Mouse (Mus musculus) myocyte (in vitro differentiated cells): Measurements from ENCODE around the gene Pf4.

Experiments
- CEBPB ChIP-seq: IDR thresholded peaks from 2 replicates; pipeline ENCODE4 v1.6.1; 2011; ENCODE audit warnings: mild to moderate bottlenecking, moderate library complexity; ENCODE audit not compliant: poor library complexity, insufficient read depth, severe bottlenecking
- E2F4 ChIP-seq: IDR thresholded peaks from one replicate; pipeline ENCODE4 v1.6.1; 2011; ENCODE audit warnings: mild to moderate bottlenecking, control low read depth, moderate library complexity; ENCODE audit not compliant: insufficient read depth
- MAX ChIP-seq: IDR thresholded peaks from one replicate; pipeline ENCODE4 v1.6.1; 2011; ENCODE audit warnings: low read depth, mild to moderate bottlenecking, control low read depth
- MYOD1 ChIP-seq, 3 experiments: IDR thresholded peaks; one replicate each; pipeline ENCODE4 v1.6.1; 2011; ENCODE audit warnings: control low read depth in 2 of 3, low read depth in 2 of 3, mild to moderate bottlenecking in 2 of 3, moderate library complexity in 1 of 3; ENCODE audit not compliant: insufficient read length in 2 of 3, control insufficient read depth in 1 of 3
- MYOG ChIP-seq, 3 experiments: IDR thresholded peaks; one replicate each; pipeline ENCODE4 v1.6.1; 2011; ENCODE audit warnings: control low read depth in 2 of 3, low read depth in 2 of 3, mild to moderate bottlenecking in 2 of 3; ENCODE audit not compliant: insufficient read length in 2 of 3, control insufficient read depth in 1 of 3, insufficient read depth in 1 of 3
- POLR2A ChIP-seq: IDR thresholded peaks from one replicate; pipeline ENCODE4 v1.6.1; 2011; ENCODE audit warnings: low read depth, mild to moderate bottlenecking, control low read depth, moderate library complexity; ENCODE audit not compliant: insufficient read length
- REST ChIP-seq: IDR thresholded peaks from one replicate; pipeline ENCODE4 v1.6.1; 2011; ENCODE audit warnings: mild to moderate bottlenecking, control low read depth, moderate library complexity; ENCODE audit not compliant: insufficient read depth, insufficient read length
- SRF ChIP-seq: IDR thresholded peaks from one replicate; pipeline ENCODE4 v1.6.1; 2011; ENCODE audit warnings: low read depth; ENCODE audit not compliant: control insufficient read depth, insufficient read length
- TCF12 ChIP-seq: IDR thresholded peaks from one replicate; pipeline ENCODE4 v1.6.1; 2011; ENCODE audit warnings: mild to moderate bottlenecking, control low read depth; ENCODE audit not compliant: poor library complexity, insufficient read depth, severe bottlenecking
- TCF3 ChIP-seq: IDR thresholded peaks from one replicate; pipeline ENCODE4 v1.6.1; 2011; ENCODE audit warnings: low read depth, control low read depth; ENCODE audit not compliant: insufficient read length
- USF1 ChIP-seq: IDR thresholded peaks from one replicate; pipeline ENCODE4 v1.6.1; 2011; ENCODE audit warnings: low read depth, mild to moderate bottlenecking, control low read depth, moderate library complexity

- TF ChIP-seq POLR2A (no peak), E2F4 (no peak), MYOG (IDR thresholded peaks at IDR 0.05; ENCODE audit: control insufficient read depth in 1 of 3, insufficient read depth in 1 of 3, insufficient read length in 2 of 3, low read depth in 2 of 3) (no peak), USF1 (no peak), TCF12 (no peak), REST (no peak), MAX (no peak), CEBPB (no peak), SRF (no peak), MYOD1 (IDR thresholded peaks at IDR 0.05; ENCODE audit: control insufficient read depth in 1 of 3, insufficient read length in 2 of 3, low read depth in 2 of 3) (no peak), TCF3 (no peak)
Observed at GRCm38 (mm10) chr5:90789306-90790073, 17.3 kb downstream of the Pf4 start.
